Mouse (Mus musculus) kidney, adult 11 months (tissue): ENCODE measurements at regions not wholly inside any gene's neighbourhood (a gene's known extent, or its start where the extent isn't known, plus 50 kb on each side); places are given as distances from the start of the nearest gene placed in this dataset.
A peak's percentile ranks its signal among the peaks of the same experiment; 100 is the strongest.

Experiments used
- DNase-seq: peaks from one replicate; pipeline ENCODE4 v3.0.0; 2022

DNA sequence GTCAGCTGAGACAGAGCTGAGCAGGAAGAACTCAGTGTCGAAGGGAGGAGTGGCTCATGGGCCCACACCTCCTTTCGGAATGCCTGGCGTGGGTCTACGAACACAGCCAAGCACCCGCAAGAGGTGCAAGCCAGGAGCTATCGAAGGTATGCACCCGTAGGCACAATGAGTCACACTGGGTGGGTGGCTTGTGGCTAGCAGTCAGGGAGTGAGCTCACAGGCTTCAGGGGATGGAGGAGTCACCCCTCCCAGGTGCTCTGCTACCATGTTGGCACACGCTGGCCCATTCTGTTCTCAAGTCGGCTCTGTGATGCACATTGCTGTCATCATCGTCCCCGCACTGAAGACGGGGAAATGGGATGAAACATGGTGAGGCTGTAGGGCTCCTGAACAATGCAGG is 115.7 kb downstream of the Tle3 start:
- no peak for DNase-seq

DNA sequence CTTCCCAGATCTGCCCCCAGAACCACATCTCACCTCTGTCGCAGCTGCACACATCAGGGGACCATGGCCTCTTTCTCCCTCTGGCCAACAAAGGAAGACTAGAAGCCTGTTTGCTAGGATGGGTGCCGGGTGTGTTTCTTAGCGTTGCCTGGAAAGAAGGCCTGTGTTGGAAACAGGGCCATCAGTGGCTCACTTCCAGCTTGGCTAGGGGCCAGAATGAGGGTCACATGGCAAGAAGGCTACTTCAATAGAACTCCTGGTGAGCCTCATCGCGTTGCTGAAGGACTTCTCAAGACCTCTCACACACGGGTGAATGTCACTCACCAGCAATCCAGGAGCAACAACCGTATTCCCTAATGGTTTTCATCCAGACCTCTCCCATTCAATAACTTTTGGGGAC is 115.0 kb downstream of the Tle3 start:
- no peak for DNase-seq

- no peak for DNase-seq
Measured at GRCm38 (mm10) chr9:61484391-61484790, 112.2 kb downstream of the Tle3 start.

- DNase-seq: no peak
Measured at GRCm38 (mm10) chr9:61479626-61480025, 107.5 kb downstream of the Tle3 start.

DNA sequence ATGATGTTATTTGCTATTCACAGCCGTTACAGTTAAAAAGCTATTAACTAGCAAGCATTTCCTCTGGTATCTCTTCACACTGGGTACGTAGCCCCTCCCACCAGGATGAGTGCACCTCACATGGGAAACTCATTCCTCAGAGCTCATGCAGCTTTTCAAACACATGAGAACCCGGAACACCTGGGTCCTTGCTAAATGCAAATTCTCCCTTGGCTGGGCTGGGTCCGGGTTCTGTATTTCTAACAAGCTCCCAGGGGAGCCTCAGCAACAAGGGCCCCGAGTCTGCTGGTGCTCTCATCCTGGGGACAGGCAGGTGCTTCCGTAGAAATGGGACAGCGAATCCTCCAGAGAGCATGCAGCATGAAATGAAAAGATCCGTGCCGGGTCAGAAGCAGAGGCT is 106.7 kb downstream of the Tle3 start:
- no peak for DNase-seq

- DNase-seq: no peak
Measured at GRCm38 (mm10) chr9:61476351-61476750, 104.2 kb downstream of the Tle3 start.

DNA sequence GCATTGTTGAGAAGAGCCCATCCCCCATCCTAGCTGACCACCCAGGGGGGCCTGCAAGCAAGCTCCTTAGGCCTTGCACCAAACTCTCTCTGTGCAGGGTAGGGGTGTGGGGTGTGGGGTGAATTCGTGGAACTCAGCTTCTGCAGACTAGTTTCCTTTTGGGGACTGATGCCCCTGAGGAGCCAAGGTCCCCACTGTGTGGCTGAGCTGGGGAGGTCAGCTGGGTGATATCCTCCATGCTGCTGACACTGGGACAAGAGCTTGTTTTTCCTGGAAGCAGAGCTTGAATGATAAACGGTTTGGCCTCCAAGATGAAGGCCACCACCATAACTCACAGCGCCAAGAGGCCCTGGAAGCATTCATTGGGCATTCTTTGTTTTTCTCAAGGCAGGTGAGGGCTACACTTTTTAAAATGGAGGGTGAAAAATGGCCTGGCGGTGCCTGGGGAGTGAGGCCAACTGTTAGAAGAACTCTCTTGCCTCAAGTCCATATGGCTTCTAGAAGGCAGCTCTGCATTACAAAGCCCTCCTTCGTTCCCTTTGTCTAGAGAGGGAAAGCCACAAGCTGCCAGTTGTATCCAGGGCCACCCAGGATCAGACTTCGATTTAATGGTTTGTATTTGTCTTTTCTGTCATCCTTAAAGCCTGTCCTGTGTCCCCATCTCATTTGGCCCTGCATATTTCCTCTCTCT is 98.8 kb downstream of the Tle3 start:
- peak; percentile 5 for DNase-seq

GRCm38 (mm10) chr9:61468897-61469509 is 96.8 kb downstream of the Tle3 start:
- DNase-seq: no peak

DNA sequence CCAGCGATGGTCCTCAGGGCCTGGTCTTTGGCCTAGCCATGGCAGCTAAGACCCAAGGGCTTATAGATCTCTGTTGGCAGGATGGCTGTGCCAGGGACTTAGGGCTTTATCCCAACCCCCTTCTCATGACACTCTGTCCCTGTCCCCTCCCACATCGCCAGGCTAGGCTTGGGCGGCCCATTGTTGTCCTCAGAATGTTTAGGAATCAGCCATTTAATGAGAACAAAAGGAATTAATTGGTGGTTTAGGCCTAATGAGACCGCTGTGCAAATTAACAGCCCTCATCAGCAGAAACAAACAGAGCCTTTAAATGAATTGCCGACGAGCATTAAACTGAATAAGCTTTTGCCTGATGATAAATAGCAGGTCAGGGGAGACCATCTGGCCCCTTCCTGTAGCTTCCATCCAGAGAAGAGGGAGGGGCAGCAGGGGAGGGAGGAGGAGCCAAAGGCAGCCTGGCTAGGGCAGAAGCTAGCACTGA is 96.2 kb downstream of the Tle3 start:
- peak; percentile 20 for DNase-seq
